ENCODE assay signal across 8 mouse cellular contexts in the genomic region with DNA sequence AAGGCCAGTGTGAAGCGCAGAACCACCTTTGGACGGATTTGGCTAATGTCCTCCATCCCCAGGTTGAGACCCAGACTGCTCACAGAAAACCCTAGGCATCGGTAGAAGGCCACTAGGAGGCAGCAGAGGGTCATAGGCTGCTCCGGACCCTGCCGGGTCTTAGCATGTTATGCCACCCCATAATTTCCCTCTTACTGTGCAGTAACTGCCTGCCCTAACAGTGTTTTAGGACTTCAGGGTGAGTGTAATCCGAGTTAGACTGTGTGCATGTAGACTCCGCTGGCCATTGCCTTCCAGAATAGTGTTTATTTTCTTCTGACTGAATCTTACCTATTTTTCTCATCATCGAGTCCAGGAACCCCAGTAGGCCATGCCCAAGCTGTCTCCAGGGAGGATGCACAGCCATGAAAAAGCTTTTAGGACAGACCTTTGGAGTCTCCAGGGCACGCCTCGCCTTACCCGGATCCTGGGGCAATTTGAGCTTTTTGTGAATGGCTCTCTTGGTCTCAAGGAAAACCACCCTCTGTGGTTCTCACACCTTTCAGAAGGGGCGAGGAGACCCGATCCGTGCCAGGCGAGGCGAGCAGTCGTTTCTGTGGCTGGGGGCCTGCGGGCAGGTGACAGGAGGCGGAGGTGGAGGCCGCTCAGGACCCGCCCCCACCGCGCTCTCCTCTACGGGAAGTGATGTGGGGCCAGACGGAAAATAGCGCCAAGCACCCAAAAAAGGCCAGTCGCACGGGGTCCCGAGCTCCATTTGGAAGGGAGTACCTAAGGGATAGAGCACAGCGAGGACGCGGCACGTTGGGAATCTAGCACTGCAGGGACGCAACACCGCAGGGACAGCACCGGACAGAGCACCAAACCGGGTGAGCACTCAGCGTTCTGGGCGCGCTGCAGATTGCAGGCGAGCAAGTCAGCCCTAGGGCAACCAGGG. TPM values are rescaled to one million over a fixed set of nuclear protein-coding genes. Genes with fewer than 3 reads are reported as not detected.
A peak's percentile ranks its signal among the peaks of the same experiment; 100 is the strongest.
DNase-seq lines count a peak whose midpoint lies in the region; ATAC-seq and TF ChIP-seq lines count a peak whose summit lies in the region.

Gene Rab27a (plus strand): TSS at position 709 of the 934 bp plus-strand sequence.

- TF ChIP-seq POLR2A in CH12.LX (IDR thresholded peaks at IDR 0.05; ENCODE audit: low read depth, low read length), result peak; percentile 57; the same call in 1 of the 2 replicates

- 1% methylated on average over 41 of the region's 41 CpGs for WGBS in forebrain, embryonic 11.5 days
- WGBS in heart, embryonic 16.5 days, result under 1% methylated on average over 41 of the region's 41 CpGs
- 2% methylated on average over 41 of the region's 41 CpGs for WGBS in liver, embryonic 14.5 days (ENCODE audit: insufficient replicate concordance)
- under 1% methylated on average over 40 of the region's 41 CpGs for WGBS in stomach, embryonic 15.5 days

- H3K9ac ChIP-seq in CH12.LX (ENCODE audit: insufficient read depth, low read depth), result peak within 1 kb of the TSS; percentile 75
- peak within 1 kb of the TSS; percentile 60 for H3K9ac ChIP-seq in forebrain, embryonic 11.5 days (ENCODE audit: low read length)
- H3K9ac ChIP-seq in heart, embryonic 16.5 days (ENCODE audit: low read length), result peak within 1 kb of the TSS; percentile 74
- H3K9ac ChIP-seq in liver, embryonic 14.5 days (replicated peaks), result peak within 1 kb of the TSS; percentile 4; the same call in 1 of the 2 replicates
- H3K9ac ChIP-seq in stomach, embryonic 15.5 days, result peak within 1 kb of the TSS; percentile 20

- peak; percentile 95 to 99 for TF ChIP-seq CTCF in CH12.LX (conservative IDR thresholded peaks at IDR 0.05 in 1 of 2, IDR thresholded peaks at IDR 0.05 in 1 of 2; ENCODE audit: low read depth in 2 of 2, low read length in 2 of 2)
- TF ChIP-seq CTCF in liver, embryonic 14.5 days (IDR thresholded peaks at IDR 0.05; ENCODE audit: low read depth), result peak; percentile 96

- peak; percentile 94 for DNase-seq in CH12.LX (ENCODE audit: extremely low read depth)
- DNase-seq in c-Kit-positive CD71-positive TER-119-negative erythroid progenitor cells, embryonic 14.5 days (ENCODE audit: low read depth), result peak; percentile 70
- peak; percentile 89 for DNase-seq in forebrain, embryonic 11.5 days (ENCODE audit: low spot score)
- DNase-seq in kidney, postnatal 25 days, result peak; percentile 89 to 97
- DNase-seq in liver, embryonic 14.5 days (ENCODE audit: low read depth in 3 of 3, low spot score in 3 of 3), result peak; percentile 54 to 62 (median 59)
- DNase-seq in neural tube, embryonic 10.5 days (ENCODE audit: extremely low spot score, low spot score), result peak; percentile 81

- peak within 1 kb of the TSS; percentile 76 for H3K4me2 ChIP-seq in CH12.LX (ENCODE audit: insufficient read depth, low read depth, poor library complexity, severe bottlenecking)
- peak within 1 kb of the TSS; percentile 81 for H3K4me2 ChIP-seq in forebrain, embryonic 11.5 days (ENCODE audit: low read depth, low read length, severe bottlenecking)
- peak within 1 kb of the TSS; percentile 96 for H3K4me2 ChIP-seq in heart, embryonic 16.5 days (ENCODE audit: low read depth, low read length)
- H3K4me2 ChIP-seq in liver, embryonic 14.5 days (ENCODE audit: low read depth), result peak within 1 kb of the TSS; percentile 66
- H3K4me2 ChIP-seq in stomach, embryonic 15.5 days, result peak within 1 kb of the TSS; percentile 96

- peaks cover 0 to 21% of the 10 kb centered on the region in 2 experiments for H3K36me3 ChIP-seq in CH12.LX (replicated peaks in 1 of 2; ENCODE audit: control insufficient read depth in 1 of 2, insufficient read depth in 1 of 2, low read length in 1 of 2)
- no peaks in the 10 kb centered on the region for H3K36me3 ChIP-seq in forebrain, embryonic 11.5 days (ENCODE audit: control insufficient read depth, insufficient read depth, low read length)
- H3K36me3 ChIP-seq in heart, embryonic 16.5 days (ENCODE audit: control insufficient read depth, insufficient read depth), result no peaks in the 10 kb centered on the region
- no peaks in the 10 kb centered on the region for H3K36me3 ChIP-seq in liver, embryonic 14.5 days (replicated peaks; ENCODE audit: control insufficient read depth, insufficient read depth, low read depth)
- H3K36me3 ChIP-seq in stomach, embryonic 15.5 days, result no peaks in the 10 kb centered on the region

- peak within 1 kb of the TSS; percentile 34; the same call in 1 of the 2 replicates for H3K27ac ChIP-seq in CH12.LX (ENCODE audit: insufficient read depth, low read depth)
- no peak within 1 kb of the TSS for H3K27ac ChIP-seq in forebrain, embryonic 11.5 days (ENCODE audit: low read depth, low read length)
- H3K27ac ChIP-seq in heart, embryonic 16.5 days (ENCODE audit: low read length), result no peak within 1 kb of the TSS
- no peak within 1 kb of the TSS for H3K27ac ChIP-seq in liver, embryonic 14.5 days
- peak within 1 kb of the TSS; percentile 59 for H3K27ac ChIP-seq in stomach, embryonic 15.5 days

- H3K9me3 ChIP-seq in CH12.LX (replicated peaks; ENCODE audit: low read length), result no peaks in the 10 kb centered on the region
- no peaks in the 10 kb centered on the region for H3K9me3 ChIP-seq in forebrain, embryonic 11.5 days (ENCODE audit: control insufficient read depth, low read length)
- H3K9me3 ChIP-seq in heart, embryonic 16.5 days (replicated peaks; ENCODE audit: control insufficient read depth, low read length), result no peaks in the 10 kb centered on the region
- no peaks in the 10 kb centered on the region for H3K9me3 ChIP-seq in liver, embryonic 14.5 days (ENCODE audit: control insufficient read depth, low read length)
- H3K9me3 ChIP-seq in stomach, embryonic 15.5 days, result no peaks in the 10 kb centered on the region

- ATAC-seq in forebrain, embryonic 11.5 days (replicated peaks; ENCODE audit: low FRiP score), result peak; percentile 54
- peak; percentile 78 for ATAC-seq in heart, embryonic 16.5 days (replicated peaks; ENCODE audit: extremely low read depth, insufficient read depth, low FRiP score)
- peak; percentile 62 for ATAC-seq in liver, embryonic 14.5 days (ENCODE audit: insufficient read depth)
- ATAC-seq in stomach, embryonic 15.5 days (ENCODE audit: insufficient read depth, low FRiP score, low read depth), result peak; percentile 56

- peaks cover 2 to 44% of the 10 kb centered on the region in 2 experiments; a peak in 3 of 4 replicates for H3K4me1 ChIP-seq in CH12.LX (ENCODE audit: control insufficient read depth in 1 of 2, insufficient read depth in 2 of 2)
- peaks cover 9% of the 10 kb centered on the region; the same call in 1 of the 2 replicates for H3K4me1 ChIP-seq in forebrain, embryonic 11.5 days (replicated peaks; ENCODE audit: control insufficient read depth, insufficient read depth, low read length)
- H3K4me1 ChIP-seq in heart, embryonic 16.5 days (ENCODE audit: control insufficient read depth, insufficient read depth, low read length), result peaks cover 12% of the 10 kb centered on the region
- peaks cover 5 to 11% of the 10 kb centered on the region in 2 experiments for H3K4me1 ChIP-seq in liver, embryonic 14.5 days (replicated peaks; ENCODE audit: control insufficient read depth in 2 of 2, insufficient read depth in 2 of 2, low read length in 1 of 2)
- H3K4me1 ChIP-seq in stomach, embryonic 15.5 days, result peaks cover 9% of the 10 kb centered on the region; the same call in 1 of the 2 replicates

- dilution Hi-C loops in CH12.LX (cut with MboI; ENCODE audit: extremely low pct_ligation_motif_present, extremely low pct_unique_long_range_greater_than_20kb, low sequenced_read_pairs), result no loop called here

- no peaks in the 10 kb centered on the region for H3K27me3 ChIP-seq in CH12.LX (replicated peaks)
- H3K27me3 ChIP-seq in forebrain, embryonic 11.5 days (ENCODE audit: control insufficient read depth, insufficient read depth, low read length), result no peaks in the 10 kb centered on the region; the same call in 1 of the 2 replicates
- H3K27me3 ChIP-seq in heart, embryonic 16.5 days (ENCODE audit: control insufficient read depth, insufficient read depth, low read length), result no peaks in the 10 kb centered on the region
- H3K27me3 ChIP-seq in liver, embryonic 14.5 days (ENCODE audit: control insufficient read depth, insufficient read depth, low read length), result no peaks in the 10 kb centered on the region
- H3K27me3 ChIP-seq in stomach, embryonic 15.5 days (replicated peaks), result no peaks in the 10 kb centered on the region

- in situ Hi-C loops in CH12.LX (cut with MboI; ENCODE audit: low pct_ligation_motif_present, low pct_unique_long_range_greater_than_20kb, low sequenced_read_pairs), result loop anchor here (5.0 kb wide), 1 partner anchor 48 kb away; no protein-coding TSS in a partner anchor

- H3K79me2 ChIP-seq in CH12.LX (replicated peaks; ENCODE audit: control insufficient read depth, extremely low read depth, insufficient read depth, poor library complexity, severe bottlenecking), result peaks cover 19% of the 10 kb centered on the region

- peak within 1 kb of the TSS; percentile 71 to 84 (median 75) for H3K4me3 ChIP-seq in CH12.LX (replicated peaks in 1 of 3; ENCODE audit: low read depth in 2 of 3, low read length in 2 of 3, poor library complexity in 1 of 3)
- H3K4me3 ChIP-seq in forebrain, embryonic 11.5 days (ENCODE audit: low read depth, low read length), result peak within 1 kb of the TSS; percentile 38
- peak within 1 kb of the TSS; percentile 62 for H3K4me3 ChIP-seq in heart, embryonic 16.5 days (ENCODE audit: low read length)
- peak within 1 kb of the TSS; percentile 53 to 59 for H3K4me3 ChIP-seq in liver, embryonic 14.5 days (ENCODE audit: insufficient read depth in 1 of 2, low read depth in 2 of 2, low read length in 2 of 2)
- H3K4me3 ChIP-seq in stomach, embryonic 15.5 days (replicated peaks), result peak within 1 kb of the TSS; percentile 55

- TF ChIP-seq EP300 in CH12.LX (IDR thresholded peaks at IDR 0.05; ENCODE audit: low read length), result no peak
- TF ChIP-seq EP300 in liver, embryonic 14.5 days (IDR thresholded peaks at IDR 0.05; ENCODE audit: low read depth), result no peak

- peak; percentile 94 for TF ChIP-seq RAD21 in CH12.LX (IDR thresholded peaks at IDR 0.05; ENCODE audit: low read depth, low read length)

TF ChIP-seq in CH12.LX, 34 proteins besides CTCF, POLR2A, EP300 and RAD21 (continues in another document):
- TF ChIP-seq SMC3 (IDR thresholded peaks at IDR 0.05; ENCODE audit: low read depth, low read length) (peak; percentile 87), SIN3A (IDR thresholded peaks at IDR 0.05; ENCODE audit: low read length) (peak; percentile 63), TCF12 (IDR thresholded peaks at IDR 0.05; ENCODE audit: low read depth, low read length) (peak; percentile 32), POLR2AphosphoS2 (IDR thresholded peaks at IDR 0.05; ENCODE audit: low read depth, low read length) (no peak)

RNA-seq across cellular contexts. Expression of gene Rab27a, which starts in this region (rescaled TPM):
- total RNA-seq in CH12.LX (2012; rRNA removed) (14.8 and 15.1 TPM in 2 replicates), CH12.LX (2014; rRNA removed) (20.0 and 20.5 TPM in 2 replicates)
- polyA plus RNA-seq in CH12.LX (2012; ENCODE audit: insufficient read length, low read depth), result 24.7 and 25.6 TPM in 2 replicates
- 0.67 and 0.79 TPM in 2 replicates for polyA plus RNA-seq in forebrain, embryonic 11.5 days (2014; fragmentation: Nextera tagmentation; extraction: Ambion mirVana)
- polyA plus RNA-seq in heart, embryonic 16.5 days (2015; fragmentation: Nextera tagmentation; extraction: Ambion mirVana), result 7.7 and 11.5 TPM in 2 replicates
- 1.8 and 2.8 TPM in 2 replicates for polyA plus RNA-seq in liver, embryonic 14.5 days (2012; rRNA removed)
- polyA plus RNA-seq in liver, embryonic 14.5 days (2014; fragmentation: Nextera tagmentation; extraction: Ambion mirVana), result 1.6 and 1.7 TPM in 2 replicates
- 15.8 and 16.8 TPM in 2 replicates for polyA plus RNA-seq in stomach, embryonic 15.5 days (2015; fragmentation: Nextera tagmentation; extraction: Ambion mirVana)

Comparison
In these comparisons a context has a peak if more than half of its experiments do, and no peak if none do; other contexts are left out.
1. Peak in DNase-seq, ATAC-seq, H3K4me3 ChIP-seq, H3K9ac ChIP-seq and H3K4me2 ChIP-seq in forebrain, embryonic 11.5 days; RNA of the gene not detected or under 1 TPM.
2. H3K27ac ChIP-seq: peak in CH12.LX (single experiment) and stomach, embryonic 15.5 days (single experiment); none in forebrain, embryonic 11.5 days (single experiment), heart, embryonic 16.5 days (single experiment) and liver, embryonic 14.5 days (single experiment).
3. H3K9ac ChIP-seq: peak in every context shown above with its lines; median percentile 75 in CH12.LX; 74 in heart, embryonic 16.5 days; 60 in forebrain, embryonic 11.5 days; 20 in stomach, embryonic 15.5 days; 4 in liver, embryonic 14.5 days.
4. Peak in every context shown above with its lines, with median percentiles within 50 percentile points of each other: DNase-seq, H3K4me2 ChIP-seq, H3K4me3 ChIP-seq and ATAC-seq.